26 mouse cellular contexts compared by ENCODE assay signal in the genomic region with DNA sequence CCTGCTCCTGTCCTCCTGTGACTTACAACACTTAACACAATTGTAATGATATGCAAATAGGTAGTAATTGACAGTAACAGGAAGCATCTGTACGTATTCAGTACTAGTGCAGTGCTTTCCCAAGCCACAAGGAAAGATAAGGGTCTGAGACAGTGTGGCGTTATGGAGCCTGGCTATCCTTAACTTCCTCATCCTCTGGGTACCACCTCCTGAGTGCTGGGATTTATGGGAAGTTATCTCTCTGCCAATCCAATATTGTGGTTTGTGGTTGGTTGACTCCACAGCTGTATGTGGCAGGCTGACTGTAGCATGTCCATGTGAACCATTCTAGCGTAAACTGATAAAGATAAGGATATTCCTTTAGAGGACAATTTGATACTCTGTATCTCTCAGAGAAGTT. TPM values are rescaled to one million over a fixed set of nuclear protein-coding genes. Genes with fewer than 3 reads are reported as not detected.
DNase-seq lines count a peak whose midpoint lies in the region; ATAC-seq and TF ChIP-seq lines count a peak whose summit lies in the region.
"Had no signal": no experiment of that assay in that cellular context is flagged by ENCODE, and none has a peak within 500 bp of the region (broad histone marks: within the 10 kb centered on the region; RNA-seq: fewer than 3 reads in every experiment).

No protein-coding gene starts in this region.

- no peak for TF ChIP-seq CTCF in hindbrain, postnatal 0 days (IDR thresholded peaks at IDR 0.05; ENCODE audit: low read depth)

- ATAC-seq in heart, embryonic 12.5 days (ENCODE audit: insufficient number of reproducible peaks, low FRiP score), result no peak
- no peak for ATAC-seq in embryonic facial prominence, embryonic 15.5 days (ENCODE audit: insufficient number of reproducible peaks, low FRiP score, low TSS enrichment, low read depth)
- no peak for ATAC-seq in hindbrain, postnatal 0 days
- ATAC-seq: activated CD4-positive, CD25-positive, alpha-beta regulatory T cell, adult 4 months; forebrain, embryonic 13.5 days; intestine, postnatal 0 days; liver, embryonic 12.5 days had no signal

- H3K9ac ChIP-seq in heart, embryonic 12.5 days, result no peak overlapping the region
- no peak overlapping the region for H3K9ac ChIP-seq in embryonic facial prominence, embryonic 15.5 days
- H3K9ac ChIP-seq in hindbrain, postnatal 0 days (replicated peaks; ENCODE audit: low read length), result no peak overlapping the region
- H3K9ac ChIP-seq: forebrain, embryonic 13.5 days; hindbrain, embryonic 15.5 days; liver, embryonic 12.5 days; lung, embryonic 14.5 days; neural tube, embryonic 12.5 days had no signal

- no peaks in the 10 kb centered on the region for H3K36me3 ChIP-seq in heart, embryonic 12.5 days
- no peaks in the 10 kb centered on the region for H3K36me3 ChIP-seq in embryonic facial prominence, embryonic 15.5 days
- no peaks in the 10 kb centered on the region for H3K36me3 ChIP-seq in hindbrain, postnatal 0 days (ENCODE audit: insufficient read depth, low read length)
- H3K36me3 ChIP-seq: hindbrain, embryonic 15.5 days; liver, embryonic 12.5 days; neural tube, embryonic 12.5 days had no signal

- no peaks in the 10 kb centered on the region; the same call in 1 of the 2 replicates for H3K9me3 ChIP-seq in heart, embryonic 12.5 days (replicated peaks)
- H3K9me3 ChIP-seq in embryonic facial prominence, embryonic 15.5 days (replicated peaks), result no peaks in the 10 kb centered on the region
- H3K9me3 ChIP-seq in hindbrain, postnatal 0 days (ENCODE audit: low read length), result no peaks in the 10 kb centered on the region
- H3K9me3 ChIP-seq: forebrain, embryonic 13.5 days; hindbrain, embryonic 15.5 days; liver, embryonic 12.5 days; neural tube, embryonic 12.5 days had no signal

- H3K4me2 ChIP-seq in heart, embryonic 12.5 days, result no peak overlapping the region
- H3K4me2 ChIP-seq in embryonic facial prominence, embryonic 15.5 days (replicated peaks), result no peak overlapping the region
- H3K4me2 ChIP-seq in hindbrain, postnatal 0 days (ENCODE audit: low read depth, low read length), result no peak overlapping the region
- H3K4me2 ChIP-seq: forebrain, embryonic 13.5 days; hindbrain, embryonic 15.5 days; liver, embryonic 12.5 days; lung, embryonic 14.5 days; midbrain, embryonic 11.5 days; neural tube, embryonic 12.5 days had no signal

- peak overlapping the region; percentile 100; the same call in 1 of the 2 replicates for H3K27ac ChIP-seq in heart, embryonic 12.5 days (ENCODE audit: poor library complexity, severe bottlenecking)
- H3K27ac ChIP-seq in embryonic facial prominence, embryonic 15.5 days (replicated peaks), result peak overlapping the region; percentile 60; the same call in 1 of the 2 replicates
- no peak overlapping the region for H3K27ac ChIP-seq in hindbrain, postnatal 0 days
- H3K27ac ChIP-seq: forebrain, embryonic 13.5 days; hindbrain, embryonic 15.5 days; layer of hippocampus, adult 2 months; liver, embryonic 12.5 days; macrophage; neural tube, embryonic 12.5 days had no signal

- H3K27me3 ChIP-seq in heart, embryonic 12.5 days (replicated peaks), result no peaks in the 10 kb centered on the region
- no peaks in the 10 kb centered on the region for H3K27me3 ChIP-seq in embryonic facial prominence, embryonic 15.5 days
- no peaks in the 10 kb centered on the region for H3K27me3 ChIP-seq in hindbrain, postnatal 0 days (ENCODE audit: insufficient read depth, low read length)
- H3K27me3 ChIP-seq: forebrain, embryonic 13.5 days; hindbrain, embryonic 15.5 days; neural tube, embryonic 12.5 days had no signal

- peaks cover 74% of the 10 kb centered on the region for H3K4me1 ChIP-seq in heart, embryonic 12.5 days (replicated peaks)
- peaks cover 53% of the 10 kb centered on the region for H3K4me1 ChIP-seq in embryonic facial prominence, embryonic 15.5 days
- H3K4me1 ChIP-seq in hindbrain, postnatal 0 days (ENCODE audit: insufficient read depth, low read length), result peaks cover 13% of the 10 kb centered on the region

- WGBS in heart, embryonic 12.5 days, result 53% methylated on average over 3 of the region's 3 CpGs
- 53% methylated on average over 3 of the region's 3 CpGs for WGBS in embryonic facial prominence, embryonic 15.5 days
- WGBS in hindbrain, postnatal 0 days, result 76% methylated on average over 3 of the region's 3 CpGs

- DNase-seq in heart, adult 9 months (ENCODE audit: low spot score in 2 of 2), result no peak
- DNase-seq in 416B (ENCODE audit: low read depth) (peak; percentile 49), MN1 (ENCODE audit: low spot score) (peak; percentile 58)
- no peak for DNase-seq in hindbrain, postnatal 0 days (ENCODE audit: low spot score)
- DNase-seq in gastrocnemius, postnatal 25 days, result no peak
- no peak for DNase-seq in cerebellum, postnatal 14 days
- DNase-seq: adrenal gland, postnatal 10 days; cerebellum, adult 9-10 months; kidney, postnatal 10 days; left cerebral cortex, postnatal 4 days; lung, embryonic 14.5 days; right cerebral cortex, adult 18-20 months had no signal

- H3K4me3 ChIP-seq in heart, embryonic 12.5 days, result no peak overlapping the region
- H3K4me3 ChIP-seq in embryonic facial prominence, embryonic 15.5 days (replicated peaks), result no peak overlapping the region
- no peak overlapping the region for H3K4me3 ChIP-seq in hindbrain, postnatal 0 days (ENCODE audit: low read length)
- H3K4me3 ChIP-seq: erythroblast, embryonic 14.5 days; forebrain, embryonic 13.5 days; hindbrain, embryonic 15.5 days; layer of hippocampus, adult 2 months; liver, embryonic 12.5 days; neural tube, embryonic 12.5 days had no signal

RNA-seq across cellular contexts. Expression of a gene that starts 3.7 kb away (rescaled TPM):
- polyA plus RNA-seq in heart, embryonic 12.5 days (2016; fragmentation: Nextera tagmentation; extraction: Ambion mirVana), result 0.36 TPM in 1 of 2 replicates, not detected in the other
- 0.26 and 0.33 TPM in 2 replicates for polyA plus RNA-seq in embryonic facial prominence, embryonic 15.5 days (2015; fragmentation: Nextera tagmentation; extraction: Ambion mirVana)
- 1.1 TPM in 1 of 2 replicates, not detected in the other for total RNA-seq in hindbrain, postnatal 0 days (2014; rRNA removed)
- 0.35 TPM in 1 of 2 replicates, not detected in the other for polyA plus RNA-seq in hindbrain, postnatal 0 days (2015; fragmentation: Nextera tagmentation; extraction: Ambion mirVana)
- 10 to 100 TPM; 47.8 to 57.9 TPM for total RNA-seq in gastrocnemius, postnatal 25 days (2021)
- total RNA-seq: layer of hippocampus, adult 2 months; left cerebral cortex, postnatal 4 days; monocyte, adult 5-6 weeks had no signal
- polyA plus RNA-seq: activated CD4-positive, CD25-positive, alpha-beta regulatory T cell, adult 4 months; forebrain, embryonic 13.5 days; hindbrain, embryonic 15.5 days; macrophage; midbrain, embryonic 11.5 days; neural tube, embryonic 12.5 days had no signal

RNA-seq across cellular contexts. Expression of a gene that starts 9.7 kb away (rescaled TPM):
- polyA plus RNA-seq in heart, embryonic 12.5 days (2016; fragmentation: Nextera tagmentation; extraction: Ambion mirVana), result 209 and 214 TPM in 2 replicates
- polyA plus RNA-seq in embryonic facial prominence, embryonic 15.5 days (2015; fragmentation: Nextera tagmentation; extraction: Ambion mirVana), result 5.8 and 6.9 TPM in 2 replicates
- 0.65 TPM in 1 of 2 replicates, not detected in the other for total RNA-seq in hindbrain, postnatal 0 days (2014; rRNA removed)
- 0.20 and 0.28 TPM in 2 replicates for polyA plus RNA-seq in hindbrain, postnatal 0 days (2015; fragmentation: Nextera tagmentation; extraction: Ambion mirVana)
- 1,000 to 10,000 TPM; 2,592 to 3,528 TPM for total RNA-seq in gastrocnemius, postnatal 25 days (2021)
- total RNA-seq: left cerebral cortex, adult 18-20 months; left cerebral cortex, postnatal 4 days; monocyte, adult 5-6 weeks had no signal
- polyA plus RNA-seq: activated CD4-positive, CD25-positive, alpha-beta regulatory T cell, adult 4 months; erythroblast, embryonic 14.5 days; forebrain, embryonic 13.5 days; macrophage; midbrain, embryonic 11.5 days had no signal

Comparison
In these comparisons a context has a peak if more than half of its experiments do, and no peak if none do; other contexts are left out.
1. DNase-seq: peak in 416B (single experiment) and MN1 (single experiment); none in heart, adult 9 months (0 of 2), hindbrain, postnatal 0 days (single experiment), gastrocnemius, postnatal 25 days (single experiment) and cerebellum, postnatal 14 days (0 of 2).
2. RNA of a gene that starts 9.7 kb away (polyA plus RNA-seq): 209 to 214 TPM in heart, embryonic 12.5 days; 5.8 to 6.9 TPM in embryonic facial prominence, embryonic 15.5 days and 0.20 to 0.28 TPM in hindbrain, postnatal 0 days; every median in the first group is over 10 times any median in the second.